Mouse (Mus musculus): ENCODE measurements around the gene Hadha. TPM values are rescaled to one million over a fixed set of nuclear protein-coding genes. Genes with fewer than 3 reads are reported as not detected.
A peak's percentile ranks its signal among the peaks of the same experiment; 100 is the strongest.

The Hadha gene
- 130 and 140 TPM in 2 replicates for polyA plus RNA-seq (2015; fragmentation: Nextera tagmentation; extraction: Ambion mirVana)

DNA sequence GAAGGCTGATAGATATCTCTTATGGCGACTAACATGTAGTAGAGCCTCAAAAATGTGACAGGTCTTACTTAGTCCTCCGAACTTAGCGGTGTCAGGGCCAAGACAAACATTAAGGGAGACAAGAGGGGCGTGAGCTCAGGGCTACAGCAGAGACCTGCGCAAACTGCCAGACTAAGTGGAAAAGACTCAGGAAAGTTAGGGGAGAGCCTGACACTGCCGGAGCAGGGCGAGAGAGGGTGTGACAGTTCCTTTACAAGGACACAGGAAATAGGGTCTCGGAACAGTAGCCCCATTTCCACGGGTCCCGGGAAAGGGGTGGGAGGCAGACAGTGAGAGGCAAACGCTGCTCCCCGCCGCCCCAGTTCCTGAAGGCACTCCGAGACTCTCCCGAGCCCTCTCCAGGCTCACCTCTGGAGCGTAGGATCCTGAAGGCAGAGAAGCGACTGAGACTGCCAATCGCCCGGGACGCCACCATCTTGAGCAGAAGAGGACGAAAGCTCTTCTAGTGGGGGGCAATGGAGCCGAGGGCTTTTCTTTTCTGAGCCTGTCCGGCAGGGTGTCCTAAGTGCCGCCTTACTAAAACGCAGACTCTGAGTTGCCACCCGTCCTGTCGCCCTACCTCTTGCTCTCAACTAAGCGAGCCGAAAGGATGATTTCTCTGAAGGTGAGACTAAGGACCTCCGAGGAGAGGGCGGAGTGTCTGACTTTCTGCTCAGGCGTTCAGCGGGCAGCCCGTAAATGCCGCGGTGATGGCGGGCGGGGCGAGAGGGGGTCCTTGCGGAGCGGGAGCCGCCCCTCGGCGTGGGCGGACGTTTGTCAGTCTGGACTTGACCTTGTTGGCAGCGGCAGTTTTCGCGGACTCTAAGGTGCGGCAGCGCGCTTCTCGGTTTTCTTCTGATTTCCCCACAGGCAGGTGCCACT is at the start of gene Hadha, which contains the start of gene Hadhb:
TSS of gene Hadha (minus strand) at position 689 of the 921 bp plus-strand sequence.
TSS of gene Hadhb (plus strand) at position 775 of the 921 bp plus-strand sequence.
- WGBS, result under 1% methylated on average over 53 of the region's 53 CpGs
- Histone ChIP-seq H3K4me3 (peak within 1 kb of the TSS; percentile 96), H3K27ac (peak within 1 kb of the TSS; percentile 93)

DNA sequence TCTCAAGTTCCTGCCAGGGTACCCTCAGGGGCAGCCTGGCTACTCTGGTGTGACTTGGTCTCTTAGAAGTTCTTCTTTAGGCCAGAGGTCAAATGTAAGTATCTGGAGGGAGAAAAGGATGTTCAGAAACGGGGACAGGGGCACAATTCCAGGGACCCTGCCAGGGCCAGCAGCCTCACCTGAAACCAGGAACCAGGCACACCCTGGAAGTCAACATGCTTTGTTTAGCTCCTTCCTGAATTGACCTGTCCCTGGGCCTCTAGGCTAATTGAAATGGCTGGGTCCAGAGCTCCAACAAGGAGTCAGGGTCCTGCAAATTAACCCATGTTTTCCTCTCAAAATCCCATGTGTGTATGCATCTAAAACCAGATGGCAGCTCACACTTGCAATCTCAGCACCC is 49.5 kb upstream of the Hadha start:
- H3K9me3 ChIP-seq, result no peaks in the 10 kb centered on the region
- H3K4me1 ChIP-seq, result peaks cover 13% of the 10 kb centered on the region
- WGBS, result 35% methylated on average over 1 of the region's 1 CpGs
- ATAC-seq (ENCODE audit: insufficient number of reproducible peaks, low FRiP score, low TSS enrichment, low read depth), result no peak
- no peak overlapping the region for H3K27ac ChIP-seq
- no peak overlapping the region for H3K9ac ChIP-seq
- no peak overlapping the region for H3K4me2 ChIP-seq
- no peak overlapping the region for H3K4me3 ChIP-seq
- no peaks in the 10 kb centered on the region for H3K27me3 ChIP-seq
- H3K36me3 ChIP-seq, result no peaks in the 10 kb centered on the region

More for the DNA sequence above, at the start of gene Hadha, which contains the start of gene Hadhb:
- Histone ChIP-seq H3K4me2 (peak within 1 kb of the TSS; percentile 55), H3K9ac (peak within 1 kb of the TSS; percentile 79), H3K9me3 (no peaks in the 10 kb centered on the region), H3K36me3 (no peaks in the 10 kb centered on the region; the same call in 1 of the 2 replicates), H3K27me3 (no peaks in the 10 kb centered on the region), H3K4me1 (peaks cover 11% of the 10 kb centered on the region)
- ATAC-seq (ENCODE audit: insufficient number of reproducible peaks, low FRiP score, low TSS enrichment, low read depth), result peak; percentile 87

DNA sequence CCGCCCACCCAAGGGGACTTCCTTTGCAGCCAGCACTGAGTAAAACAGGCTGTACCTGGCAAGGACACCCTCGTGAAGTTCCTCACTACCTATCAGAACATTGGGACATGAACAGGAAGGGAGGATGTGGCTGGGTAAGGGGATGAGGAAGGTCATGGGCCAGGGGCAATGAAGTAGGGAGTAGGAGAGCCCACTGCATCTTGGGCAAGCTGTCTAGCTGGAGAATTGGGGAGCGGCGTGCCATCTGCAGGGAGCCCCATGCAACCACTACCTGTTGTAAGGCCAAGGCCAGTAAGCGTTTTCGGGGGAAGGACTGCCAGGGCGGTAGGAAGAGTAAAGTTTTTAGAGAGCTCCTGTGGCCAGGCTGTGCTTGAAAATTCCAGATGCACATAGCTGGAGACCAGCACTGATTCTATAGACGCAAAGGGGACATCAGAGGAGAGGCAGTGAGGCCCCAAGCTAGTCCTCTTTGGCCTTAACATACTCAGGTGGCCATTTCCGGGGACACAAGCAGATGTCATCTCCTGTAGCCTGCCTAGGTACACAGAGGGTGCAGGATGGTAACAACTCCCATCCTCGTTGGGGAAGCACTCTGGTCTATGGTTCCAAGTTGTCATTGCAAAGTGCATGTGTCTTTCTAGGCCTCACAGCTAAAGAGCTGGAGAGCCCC is 48.4 kb upstream of the Hadha start:
- Histone ChIP-seq H3K36me3 (no peaks in the 10 kb centered on the region), H3K9me3 (no peaks in the 10 kb centered on the region), H3K4me2 (no peak overlapping the region), H3K27me3 (no peaks in the 10 kb centered on the region), H3K9ac (no peak overlapping the region), H3K27ac (no peak overlapping the region), H3K4me3 (no peak overlapping the region), H3K4me1 (peaks cover 13% of the 10 kb centered on the region)
- whole genome bisulfite sequencing, result 77% methylated on average over 10 of the region's 10 CpGs
- no peak for ATAC-seq (ENCODE audit: insufficient number of reproducible peaks, low FRiP score, low TSS enrichment, low read depth)

DNA sequence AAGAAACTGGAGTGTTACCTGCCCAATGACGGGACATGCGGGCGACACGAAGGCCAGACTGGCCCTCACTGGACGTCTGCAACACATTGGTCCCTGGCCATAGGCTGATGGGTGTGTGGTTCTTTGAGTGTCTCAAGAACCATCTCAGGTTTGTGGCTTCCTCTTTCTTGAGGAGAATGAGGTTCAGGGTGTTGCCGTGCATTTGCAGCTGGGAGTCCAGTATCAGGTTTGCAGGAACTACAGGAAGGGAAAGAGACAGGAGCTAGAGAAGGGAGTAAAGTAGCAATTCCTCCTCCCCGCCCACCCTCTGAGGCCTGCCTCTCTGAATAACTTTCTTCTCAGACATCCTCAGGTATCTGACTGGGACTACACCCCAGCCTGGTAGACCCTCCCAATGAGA is 47.3 kb upstream of the Hadha start:
- Histone ChIP-seq H3K4me2 (no peak overlapping the region), H3K36me3 (no peaks in the 10 kb centered on the region), H3K9me3 (no peaks in the 10 kb centered on the region), H3K4me1 (peaks cover 13% of the 10 kb centered on the region), H3K27me3 (no peaks in the 10 kb centered on the region), H3K27ac (no peak overlapping the region), H3K9ac (no peak overlapping the region), H3K4me3 (no peak overlapping the region)
- WGBS, result 81% methylated on average over 7 of the region's 7 CpGs
- ATAC-seq (ENCODE audit: insufficient number of reproducible peaks, low FRiP score, low TSS enrichment, low read depth), result no peak

DNA sequence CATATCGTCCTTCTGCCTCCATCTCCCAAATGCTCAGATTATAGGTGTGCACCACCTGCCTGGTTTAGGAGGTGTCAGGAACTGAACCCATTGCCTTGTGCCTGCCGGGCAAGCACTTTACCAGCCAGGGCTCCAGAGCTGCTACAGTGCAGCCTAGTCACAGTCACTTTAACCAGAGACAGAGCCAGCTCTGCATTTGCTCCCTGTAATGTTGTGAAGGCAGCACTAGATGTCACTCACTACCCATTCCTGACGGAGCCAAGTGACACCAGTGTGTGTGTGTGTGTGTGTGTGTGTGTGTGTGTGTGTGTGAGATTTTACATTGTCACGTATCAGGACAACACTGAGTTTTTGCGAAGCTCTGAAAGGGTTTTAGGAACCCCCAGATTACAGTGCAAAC is 46.6 kb upstream of the Hadha start:
- Histone ChIP-seq H3K4me1 (peaks cover 13% of the 10 kb centered on the region), H3K4me3 (no peak overlapping the region), H3K9ac (no peak overlapping the region), H3K27me3 (no peaks in the 10 kb centered on the region), H3K4me2 (no peak overlapping the region), H3K9me3 (no peaks in the 10 kb centered on the region), H3K36me3 (no peaks in the 10 kb centered on the region), H3K27ac (no peak overlapping the region)
- ATAC-seq (ENCODE audit: insufficient number of reproducible peaks, low FRiP score, low TSS enrichment, low read depth), result no peak
- WGBS, result 41% methylated on average over 5 of the region's 5 CpGs

DNA sequence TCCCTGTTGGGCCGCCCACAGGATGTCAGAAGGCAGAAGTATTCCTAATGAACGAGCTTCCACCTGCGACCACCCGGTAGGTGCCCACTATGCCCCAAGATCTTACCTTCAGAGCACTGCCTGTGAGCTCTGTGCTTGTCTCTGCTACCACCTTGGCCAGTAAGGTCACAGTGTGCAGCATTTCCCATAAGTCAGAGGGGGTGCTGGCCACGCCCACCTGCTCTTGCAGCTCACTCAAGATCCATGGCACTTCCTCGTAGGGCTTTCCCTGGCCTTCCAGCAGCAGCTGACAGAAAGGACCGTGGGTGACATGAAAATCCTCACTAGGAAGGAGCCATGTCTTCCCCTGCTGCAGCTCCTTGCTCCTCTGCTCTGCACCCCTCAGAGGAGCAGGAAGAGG is 43.3 kb upstream of the Hadha start:
- H3K9me3 ChIP-seq, result no peaks in the 10 kb centered on the region
- peaks cover 5% of the 10 kb centered on the region for H3K4me1 ChIP-seq
- no peak overlapping the region for H3K9ac ChIP-seq
- no peak overlapping the region for H3K4me2 ChIP-seq
- H3K36me3 ChIP-seq, result no peaks in the 10 kb centered on the region
- H3K27ac ChIP-seq, result no peak overlapping the region
- H3K27me3 ChIP-seq, result no peaks in the 10 kb centered on the region
- WGBS, result 65% methylated on average over 7 of the region's 7 CpGs
- ATAC-seq (ENCODE audit: insufficient number of reproducible peaks, low FRiP score, low TSS enrichment, low read depth), result no peak
- H3K4me3 ChIP-seq, result no peak overlapping the region

GRCm38 (mm10) chr5:30195340-30195739 is 40.4 kb upstream of the Hadha start:
- Histone ChIP-seq H3K9ac (no peak overlapping the region), H3K4me3 (no peak overlapping the region), H3K4me2 (no peak overlapping the region), H3K36me3 (0 out of 2 replicates have a peak, but pooled peaks cover 4% of the 10 kb centered on the region), H3K27me3 (no peaks in the 10 kb centered on the region), H3K4me1 (no peaks in the 10 kb centered on the region), H3K27ac (no peak overlapping the region), H3K9me3 (no peaks in the 10 kb centered on the region)
- ATAC-seq (ENCODE audit: insufficient number of reproducible peaks, low FRiP score, low TSS enrichment, low read depth), result no peak
- 96% methylated on average over 5 of the region's 5 CpGs for WGBS

- 73% methylated on average over 1 of the region's 1 CpGs for WGBS
- Histone ChIP-seq H3K4me1 (no peaks in the 10 kb centered on the region), H3K27me3 (no peaks in the 10 kb centered on the region), H3K4me3 (no peak overlapping the region), H3K9ac (no peak overlapping the region), H3K36me3 (peaks cover 19% of the 10 kb centered on the region), H3K27ac (no peak overlapping the region), H3K9me3 (no peaks in the 10 kb centered on the region), H3K4me2 (no peak overlapping the region)
- no peak for ATAC-seq (ENCODE audit: insufficient number of reproducible peaks, low FRiP score, low TSS enrichment, low read depth)
Observed at GRCm38 (mm10) chr5:30192452-30192851, 37.5 kb upstream of the Hadha start.

DNA sequence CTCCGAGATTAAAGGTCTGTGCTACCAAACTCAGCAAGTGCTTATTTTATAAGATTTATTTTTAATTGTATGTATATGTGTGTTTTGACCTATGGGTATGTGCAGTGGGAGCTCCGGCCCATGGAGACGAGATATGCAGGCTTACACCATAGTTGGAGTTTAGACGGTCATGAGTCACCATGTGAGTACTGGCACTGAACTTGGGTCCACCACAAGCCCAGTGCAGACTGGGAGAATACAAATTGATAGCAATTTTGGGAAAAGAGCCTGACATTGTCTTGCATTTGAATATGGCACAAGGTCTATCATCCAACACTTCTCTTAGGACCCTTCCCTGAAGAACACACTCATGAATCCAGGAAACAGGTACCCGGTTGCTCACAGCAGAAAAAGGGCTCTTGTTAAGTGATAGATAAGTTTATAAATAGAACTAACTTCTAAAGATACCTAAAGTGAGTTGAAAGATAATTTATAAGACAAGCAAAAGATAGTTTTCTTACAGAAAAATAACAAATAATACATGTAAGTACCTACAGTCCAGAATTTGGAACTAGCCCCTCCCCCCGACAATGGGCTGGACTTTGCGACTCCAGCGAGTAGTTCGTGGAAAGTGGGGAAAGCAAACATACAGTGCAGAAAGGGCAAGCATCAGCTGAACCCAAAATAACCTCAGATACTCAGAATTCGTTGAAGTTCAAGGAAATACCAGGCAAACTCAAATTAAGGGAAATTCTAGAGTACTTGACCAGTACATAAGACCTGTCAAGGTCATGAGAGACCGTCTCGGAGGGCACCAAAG is 32.9 kb upstream of the Hadha start:
- Histone ChIP-seq H3K36me3 (peaks cover 46% of the 10 kb centered on the region), H3K27me3 (no peaks in the 10 kb centered on the region), H3K4me3 (no peak overlapping the region), H3K4me2 (no peak overlapping the region), H3K27ac (no peak overlapping the region), H3K9ac (no peak overlapping the region), H3K4me1 (no peaks in the 10 kb centered on the region), H3K9me3 (no peaks in the 10 kb centered on the region)
- no peak for ATAC-seq (ENCODE audit: insufficient number of reproducible peaks, low FRiP score, low TSS enrichment, low read depth)
- 93% methylated on average over 12 of the region's 12 CpGs for WGBS

DNA sequence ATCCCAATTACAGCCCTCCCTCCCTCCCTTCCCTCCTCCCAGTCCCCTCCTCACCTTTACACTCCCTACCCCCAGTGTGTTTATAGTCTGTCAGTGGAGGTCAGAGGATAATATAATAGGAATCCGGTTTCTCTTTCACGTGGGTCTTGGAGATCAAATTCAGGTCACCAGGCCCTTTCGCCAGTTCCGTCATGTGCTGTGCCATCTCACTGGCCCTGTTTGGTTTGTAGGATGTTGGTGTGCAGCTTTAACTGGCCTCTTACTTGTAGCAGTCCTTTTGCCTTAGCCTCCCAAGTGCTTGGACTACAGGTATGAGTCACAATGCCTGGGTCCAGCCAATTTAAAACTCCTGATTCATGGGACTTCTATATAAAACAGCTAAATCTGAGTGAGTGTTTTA is 20.8 kb upstream of the Hadha start:
- H3K4me1 ChIP-seq, result peaks cover 4% of the 10 kb centered on the region; the same call in 1 of the 2 replicates
- H3K9me3 ChIP-seq, result no peaks in the 10 kb centered on the region
- no peak overlapping the region for H3K9ac ChIP-seq
- H3K4me3 ChIP-seq, result no peak overlapping the region
- no peak overlapping the region for H3K27ac ChIP-seq
- H3K27me3 ChIP-seq, result no peaks in the 10 kb centered on the region
- H3K36me3 ChIP-seq, result peaks cover 66% of the 10 kb centered on the region
- ATAC-seq (ENCODE audit: insufficient number of reproducible peaks, low FRiP score, low TSS enrichment, low read depth), result no peak
- 55% methylated on average over 4 of the region's 4 CpGs for WGBS
- H3K4me2 ChIP-seq, result no peak overlapping the region

- Histone ChIP-seq H3K36me3 (peaks cover 67% of the 10 kb centered on the region), H3K27me3 (no peaks in the 10 kb centered on the region), H3K27ac (0 out of 2 replicates have a peak overlapping the region, but pooled peaks have one; percentile 9), H3K4me2 (no peak overlapping the region), H3K9ac (no peak overlapping the region), H3K4me1 (peaks cover 4% of the 10 kb centered on the region; the same call in 1 of the 2 replicates), H3K9me3 (no peaks in the 10 kb centered on the region), H3K4me3 (no peak overlapping the region)
- no peak for ATAC-seq (ENCODE audit: insufficient number of reproducible peaks, low FRiP score, low TSS enrichment, low read depth)
- WGBS, result 33% methylated on average over 20 of the region's 20 CpGs
Observed at GRCm38 (mm10) chr5:30172931-30173692, 18.1 kb upstream of the Hadha start.
